Mouse (Mus musculus) testis, postnatal 10 days (tissue): Measurements from ENCODE around the gene Rrp7a.

ENCODE experiments used
- DNase-seq: peaks from one replicate; pipeline ENCODE4 v3.0.0; 2021; ENCODE audit warnings: low spot score

The Rrp7a gene

DNA sequence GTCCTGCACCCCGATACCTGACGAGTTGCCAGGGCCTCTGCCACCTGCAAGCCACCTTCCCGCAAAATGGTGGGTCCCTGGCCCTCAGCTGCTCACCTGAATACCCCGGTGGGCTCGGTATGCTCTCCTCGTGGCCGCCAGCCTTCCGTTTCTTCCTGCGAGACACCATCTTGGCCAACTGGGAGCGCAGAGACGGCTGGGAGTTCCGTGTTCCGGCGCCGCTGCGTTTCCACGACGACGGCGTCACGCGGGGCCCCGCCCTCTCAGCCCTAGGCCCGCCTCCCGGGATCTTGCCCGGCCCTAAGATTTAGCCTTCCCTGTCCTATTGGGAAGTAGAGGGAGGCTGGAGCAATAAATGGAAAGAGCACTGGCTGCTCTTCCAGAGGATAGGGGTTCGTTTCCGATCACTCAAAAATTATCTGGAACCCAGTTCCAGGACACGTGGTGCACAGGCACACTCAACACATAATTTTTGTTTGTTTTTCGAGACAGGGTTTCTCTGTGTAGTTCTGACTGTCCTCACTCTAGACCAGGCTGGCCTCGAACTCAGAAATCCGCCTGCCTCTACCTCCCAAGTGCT, at the start of gene Rrp7a:
Gene Rrp7a, minus strand, starts transcription at position 236 of the 580 bp plus-strand sequence.
- DNase-seq = peak; percentile 96

DNA sequence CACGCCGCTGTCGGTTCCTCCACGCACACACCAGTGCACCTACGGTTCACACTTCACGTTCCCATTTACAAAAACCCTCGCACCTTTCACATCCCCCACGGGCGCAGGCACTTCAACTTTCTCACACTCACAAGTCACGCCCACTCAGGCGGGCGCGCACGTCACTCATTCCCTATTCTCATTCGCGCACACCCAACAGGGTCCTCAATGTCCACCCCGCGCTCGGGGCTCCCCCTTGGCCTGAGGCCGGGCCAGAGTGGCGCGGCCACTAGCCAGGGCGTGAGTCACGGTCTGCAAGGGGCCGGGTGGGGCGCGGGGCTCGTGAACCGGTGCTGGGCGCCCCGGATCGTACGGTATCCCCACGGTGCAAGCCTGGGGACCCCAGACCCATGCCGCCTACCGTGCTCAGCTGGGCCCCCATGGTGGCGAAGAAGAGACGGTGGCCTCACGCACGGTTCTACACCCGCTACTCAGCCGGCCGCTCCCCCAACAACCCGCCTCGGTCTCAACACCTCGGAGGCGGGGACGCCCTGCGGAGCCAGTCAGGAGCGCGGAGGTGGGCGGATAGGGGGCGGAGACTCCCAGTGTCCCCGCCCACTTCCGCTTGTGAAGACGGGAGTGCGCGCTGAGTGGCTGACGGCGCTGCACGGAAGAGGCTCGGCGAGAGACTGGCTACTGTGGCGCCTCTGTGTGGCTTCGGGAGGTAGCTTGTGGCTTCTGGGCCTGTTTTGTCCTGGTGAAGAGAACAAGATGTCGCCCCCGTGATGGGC, 49.3 kb upstream of the Rrp7a start:
- peak; percentile 97 for DNase-seq

DNA sequence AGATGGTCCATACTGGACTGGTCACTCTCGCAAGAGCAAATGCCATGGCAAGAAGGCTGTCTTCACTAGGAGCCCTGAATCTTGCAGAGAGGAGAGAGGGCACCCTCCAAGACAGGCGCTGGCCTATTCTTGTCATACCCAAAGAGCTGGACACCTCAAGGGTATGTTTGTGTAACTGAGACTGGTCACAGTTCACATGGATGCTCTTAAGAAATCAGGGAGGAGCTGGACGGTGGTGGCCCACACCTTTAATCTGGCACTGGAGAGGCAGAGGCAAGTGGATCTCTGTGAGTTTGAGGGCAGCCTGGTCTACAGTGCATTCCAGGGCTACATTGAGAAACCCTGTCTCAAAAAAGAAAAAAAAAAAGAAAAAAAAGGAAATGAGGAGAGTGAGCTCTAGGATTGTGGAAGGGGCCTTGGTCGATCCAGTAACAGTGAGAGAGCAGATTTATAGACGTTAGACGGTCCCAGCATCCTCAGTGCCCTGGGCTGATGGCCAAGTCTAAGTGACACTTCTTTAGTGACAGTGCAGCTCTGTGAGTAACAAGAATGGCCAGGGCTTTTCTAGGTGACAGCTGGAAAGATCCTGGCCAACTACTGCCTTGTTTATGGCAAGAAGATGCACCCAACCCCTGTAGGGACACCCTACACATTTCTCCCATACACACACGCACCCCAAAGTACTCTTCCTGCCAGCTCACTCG, 48.5 kb upstream of the Rrp7a start:
- DNase-seq = peak; percentile 43

DNA sequence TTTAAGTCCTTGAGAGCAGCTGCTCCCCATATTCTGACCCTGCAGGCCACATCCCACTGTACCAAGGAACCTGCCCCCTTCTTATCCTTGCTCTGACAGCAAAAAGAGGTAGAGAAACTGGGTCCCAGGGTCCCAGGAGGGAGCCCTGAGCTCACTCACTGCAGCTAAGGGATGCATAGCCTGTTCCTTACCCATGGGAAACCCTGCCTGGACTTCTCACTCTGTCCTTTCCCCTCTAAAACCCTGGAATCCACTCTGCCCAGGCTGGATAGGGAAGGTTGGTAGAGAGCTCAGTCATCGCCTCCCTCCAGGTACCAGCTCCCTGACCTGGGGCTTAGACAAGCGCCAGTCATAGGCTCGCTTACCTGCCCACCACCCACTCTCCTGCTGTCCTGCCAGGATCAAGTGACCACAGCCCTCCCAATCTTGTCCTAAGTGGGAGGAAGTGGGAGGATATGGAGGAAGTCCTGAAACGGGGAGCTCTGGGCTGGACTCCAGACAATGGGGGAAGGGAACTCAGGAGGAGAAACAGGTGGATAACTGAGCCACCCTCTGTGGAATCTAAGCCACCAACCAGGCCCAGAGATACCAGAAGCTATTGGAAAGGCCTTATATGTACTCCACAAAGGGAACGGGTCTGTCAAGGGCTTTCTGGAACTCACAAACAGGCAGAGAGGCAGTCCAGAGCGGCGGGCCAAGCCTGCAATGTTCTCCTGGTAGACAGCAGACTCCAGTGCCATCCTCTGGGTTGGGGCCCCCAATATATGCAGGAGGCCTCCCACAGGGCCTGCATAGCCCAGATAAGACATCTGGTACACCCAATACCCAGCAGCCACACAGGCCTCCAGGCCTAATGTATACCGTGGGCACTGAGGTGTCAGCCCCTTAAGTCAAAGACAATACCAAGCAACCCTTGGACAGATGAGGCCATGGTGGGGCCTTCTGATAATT, 47.4 kb upstream of the Rrp7a start:
- DNase-seq = no peak

DNA sequence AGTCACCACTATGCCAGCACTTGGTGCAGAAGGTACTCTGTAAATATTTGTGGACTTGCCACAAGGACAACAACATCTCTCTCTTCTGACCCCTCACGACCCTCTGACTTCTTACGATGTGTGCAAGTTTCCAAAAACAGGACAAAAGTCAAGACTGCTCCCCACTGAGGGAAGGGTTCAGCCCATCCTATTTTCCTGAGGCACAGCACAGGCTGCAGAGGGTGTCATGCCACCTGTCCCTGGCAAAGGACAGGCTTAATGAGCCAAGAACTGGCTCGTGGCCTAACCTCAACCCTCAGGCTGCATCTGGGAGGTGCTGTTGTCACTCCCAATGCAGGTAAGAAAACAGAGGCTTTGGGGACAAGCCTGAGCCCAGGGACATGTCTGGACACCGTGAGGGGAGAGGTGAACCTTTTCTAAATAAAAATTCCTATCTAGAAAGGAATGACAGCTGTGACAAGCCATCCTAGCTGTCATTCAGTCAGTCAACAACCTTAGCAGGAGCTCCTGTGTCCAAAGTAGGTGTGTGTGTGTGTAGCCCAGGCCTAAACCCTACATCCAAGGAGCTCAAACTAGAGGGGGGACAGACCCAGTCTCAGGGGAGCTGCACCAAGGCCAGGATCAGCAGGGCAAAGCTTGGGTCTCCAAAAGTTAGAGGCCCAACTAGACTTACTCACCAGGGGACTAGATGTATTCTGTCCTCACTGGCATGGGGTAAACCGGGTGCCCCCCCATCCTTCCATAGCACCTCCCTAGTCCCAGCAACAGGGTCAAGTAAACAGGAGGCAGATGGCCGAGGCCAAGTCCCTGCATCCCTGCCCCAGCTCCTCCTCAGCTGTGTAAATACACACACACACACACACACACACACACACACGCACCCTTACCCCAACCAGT, 46.5 kb upstream of the Rrp7a start:
- no peak for DNase-seq

DNA sequence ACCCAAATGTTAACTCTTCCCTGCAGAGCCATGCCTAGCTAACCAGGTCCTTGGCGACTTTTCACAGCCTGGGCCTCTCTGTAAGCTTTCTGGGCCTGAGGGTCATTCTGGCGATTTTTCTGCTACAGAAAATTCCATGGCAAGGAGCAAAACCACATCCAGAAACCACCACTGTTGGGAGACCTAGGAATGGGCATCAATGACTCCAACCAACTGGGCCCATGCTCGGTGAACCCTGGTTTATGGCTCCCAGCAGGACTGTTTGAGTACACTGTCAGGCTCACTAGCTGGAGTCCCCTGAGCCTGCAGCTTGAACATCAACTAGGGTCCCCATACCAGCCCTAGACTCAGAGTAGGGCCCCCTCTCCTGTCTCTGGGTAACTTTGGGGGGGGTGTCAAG, 45.7 kb upstream of the Rrp7a start:
- DNase-seq = no peak

DNA sequence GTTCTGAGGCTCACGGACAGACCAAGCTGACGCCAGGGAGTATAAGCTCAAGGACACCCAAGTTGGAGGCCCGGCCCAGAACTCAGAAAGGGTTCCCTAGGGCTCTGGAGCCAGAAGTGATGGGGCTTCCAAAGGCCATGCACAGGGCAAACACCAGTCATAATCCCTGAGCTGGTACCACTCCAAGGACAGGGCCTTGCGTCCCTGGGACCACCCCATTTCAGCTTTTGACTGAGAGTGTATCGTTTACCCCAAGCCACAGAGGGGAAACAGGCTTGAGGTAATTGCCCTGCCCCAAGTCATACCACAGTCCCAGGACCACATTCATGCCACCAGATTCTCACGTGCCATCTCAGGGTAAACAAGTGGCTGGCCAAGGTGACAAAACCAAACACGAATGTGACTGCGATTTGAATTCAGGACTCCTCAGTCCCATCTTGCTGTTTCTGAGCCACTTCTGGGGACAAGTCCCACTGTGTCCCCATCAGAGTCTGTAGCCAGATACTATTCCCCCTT, 45.0 kb upstream of the Rrp7a start:
- peak; percentile 41 for DNase-seq

DNA sequence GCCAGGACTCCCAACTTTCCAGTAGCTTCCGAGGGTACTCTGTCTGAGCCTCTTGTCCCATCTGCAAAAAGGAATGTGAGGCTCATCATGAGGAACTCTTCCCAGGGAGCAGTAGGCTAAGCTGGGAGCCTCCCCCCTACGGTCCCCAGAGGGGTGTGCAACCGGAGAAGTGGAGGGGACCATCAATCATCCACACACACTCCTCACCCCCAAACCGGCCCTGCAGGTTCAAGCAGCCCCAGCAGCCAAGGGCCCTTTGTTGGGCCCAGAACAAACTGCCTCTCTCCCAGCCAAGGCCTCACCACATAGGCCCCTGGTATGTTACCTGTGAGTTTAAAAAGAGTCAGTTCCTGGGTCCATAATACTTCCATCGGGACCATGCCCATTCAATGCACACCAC, 44.5 kb upstream of the Rrp7a start:
- DNase-seq = peak; percentile 41

DNA sequence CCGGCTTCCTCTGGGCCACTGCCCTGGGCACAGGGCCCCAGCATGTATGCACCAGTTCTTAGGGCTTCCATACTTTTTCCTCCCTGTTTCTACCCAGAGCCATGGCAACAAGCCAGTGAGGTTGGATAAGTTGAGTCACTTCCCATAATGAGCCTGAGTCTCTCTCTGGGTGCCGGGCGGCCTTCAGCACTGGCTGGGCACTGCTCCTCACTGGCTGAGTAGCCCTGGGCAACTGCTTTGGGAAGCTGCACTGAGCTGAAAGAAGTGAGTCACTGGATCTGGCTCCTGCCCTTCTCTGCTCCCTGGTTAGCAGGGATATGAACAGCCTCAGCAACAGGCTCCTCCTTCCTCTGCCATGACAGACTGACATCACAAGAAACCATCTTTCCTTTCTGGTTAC, 44.0 kb upstream of the Rrp7a start:
- peak; percentile 58 for DNase-seq

DNA sequence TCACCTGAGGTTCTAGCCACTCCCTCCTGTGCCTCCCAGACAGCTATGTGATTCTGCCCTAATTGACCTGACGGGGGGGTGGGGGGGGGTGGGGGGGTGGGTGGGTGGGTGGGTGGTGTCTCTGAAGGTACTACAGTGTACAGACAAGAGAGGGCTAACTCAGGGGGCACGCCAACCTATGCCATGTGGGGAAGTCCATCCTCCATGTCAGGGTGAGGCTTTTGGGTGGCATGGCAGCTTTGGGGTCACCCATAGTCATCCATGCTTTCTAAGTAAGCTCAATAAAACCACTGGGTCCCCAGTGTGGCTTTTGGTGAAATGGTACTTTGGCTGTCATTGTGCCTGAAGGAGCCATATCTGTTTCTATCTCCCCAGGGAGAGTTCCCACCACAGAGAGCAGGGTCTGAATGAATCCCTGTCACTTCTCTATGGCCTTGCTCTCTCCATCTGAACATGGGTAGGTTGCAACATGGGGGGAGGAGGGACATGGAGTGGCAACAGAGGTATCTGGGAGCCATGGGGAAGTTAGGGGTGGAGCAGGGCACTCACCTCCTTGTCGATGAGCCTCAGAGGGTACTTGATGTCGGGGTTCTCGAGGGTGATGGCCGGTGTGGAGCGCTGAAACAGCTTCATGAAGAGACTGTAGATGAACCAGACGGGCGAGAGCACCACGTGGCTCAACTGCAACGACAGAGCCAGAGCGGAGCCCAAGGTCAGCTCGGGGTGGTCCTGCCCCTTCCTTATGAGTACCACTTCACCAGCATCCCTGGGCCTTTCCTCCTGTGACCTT, 43.1 kb upstream of the Rrp7a start:
- peak; percentile 42 for DNase-seq

DNA sequence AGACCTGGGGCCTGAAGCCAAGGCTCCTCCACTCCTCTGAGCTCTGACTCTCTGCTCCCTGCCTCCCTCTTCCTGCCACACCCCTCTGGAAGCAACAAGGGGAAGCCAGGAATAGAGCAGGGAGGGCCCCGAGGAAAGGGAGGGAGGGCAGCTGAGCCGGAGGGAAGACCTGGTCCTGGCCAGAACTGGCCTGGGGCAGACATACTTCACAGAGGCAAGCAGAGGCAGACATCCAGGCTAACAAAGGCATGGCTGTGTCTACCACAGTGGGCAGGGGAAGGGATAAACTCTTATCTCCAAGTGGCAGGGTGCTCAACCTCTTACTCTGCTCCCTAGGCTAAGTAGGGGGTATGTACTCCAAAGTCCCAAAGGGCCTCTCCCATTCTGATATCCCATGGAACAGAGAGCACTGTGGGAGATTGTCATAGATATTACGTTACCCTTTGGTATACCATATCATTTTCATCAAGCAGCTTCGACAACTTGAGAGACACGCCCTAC, 42.4 kb upstream of the Rrp7a start:
- peak; percentile 52 for DNase-seq

DNA sequence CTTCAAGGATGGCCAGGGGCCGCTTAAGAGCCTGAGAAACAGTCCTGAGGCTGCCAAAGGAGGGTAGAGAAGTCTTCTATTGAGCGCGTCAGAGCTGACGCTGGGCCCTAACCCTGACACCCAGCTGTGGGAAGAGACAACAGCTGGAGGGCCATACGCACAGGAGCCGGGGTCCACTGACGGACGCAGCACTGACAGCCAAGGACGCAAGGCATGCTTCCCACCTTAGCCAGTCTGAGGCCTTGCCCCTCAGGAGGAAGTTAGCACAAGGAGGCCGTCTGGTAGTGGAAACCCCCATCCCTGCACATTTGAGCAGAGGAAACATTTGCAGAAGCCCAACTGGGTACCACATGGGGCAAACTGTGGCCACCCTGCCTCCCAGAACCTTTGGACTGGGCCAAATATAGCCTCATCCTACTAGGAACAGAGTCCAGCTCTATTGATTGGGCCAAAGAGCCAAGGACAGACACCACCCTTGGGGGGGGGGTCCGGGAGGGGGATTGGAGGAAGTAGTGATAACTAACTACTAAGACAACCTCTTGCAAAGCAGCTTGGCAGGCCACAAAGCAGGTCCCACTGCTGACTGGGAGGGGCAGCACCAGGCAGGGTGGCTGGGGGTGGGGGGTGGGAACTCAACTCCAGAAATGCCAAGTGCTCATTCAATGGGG, 40.4 kb upstream of the Rrp7a start:
- DNase-seq = peak; percentile 43

DNA sequence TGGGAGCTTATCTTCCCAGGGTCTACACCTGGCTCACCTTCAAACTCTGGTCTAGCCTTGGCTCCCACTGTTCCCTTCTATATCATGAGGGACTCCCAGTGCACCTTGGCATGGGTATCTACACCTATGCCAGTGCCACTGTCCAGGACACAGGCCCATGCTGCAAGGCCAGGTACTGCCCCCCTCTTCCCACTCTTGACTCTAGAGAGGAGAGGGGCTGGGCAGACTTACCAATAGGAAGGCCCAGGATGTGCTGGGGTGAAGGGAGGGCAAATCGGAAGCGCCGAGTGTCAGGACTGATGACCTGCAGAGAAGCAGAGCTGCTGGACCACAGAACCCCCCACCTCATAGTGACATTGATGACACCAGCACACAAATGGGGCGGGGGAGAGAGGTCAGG, 39.4 kb upstream of the Rrp7a start:
- DNase-seq = peak; percentile 38

DNA sequence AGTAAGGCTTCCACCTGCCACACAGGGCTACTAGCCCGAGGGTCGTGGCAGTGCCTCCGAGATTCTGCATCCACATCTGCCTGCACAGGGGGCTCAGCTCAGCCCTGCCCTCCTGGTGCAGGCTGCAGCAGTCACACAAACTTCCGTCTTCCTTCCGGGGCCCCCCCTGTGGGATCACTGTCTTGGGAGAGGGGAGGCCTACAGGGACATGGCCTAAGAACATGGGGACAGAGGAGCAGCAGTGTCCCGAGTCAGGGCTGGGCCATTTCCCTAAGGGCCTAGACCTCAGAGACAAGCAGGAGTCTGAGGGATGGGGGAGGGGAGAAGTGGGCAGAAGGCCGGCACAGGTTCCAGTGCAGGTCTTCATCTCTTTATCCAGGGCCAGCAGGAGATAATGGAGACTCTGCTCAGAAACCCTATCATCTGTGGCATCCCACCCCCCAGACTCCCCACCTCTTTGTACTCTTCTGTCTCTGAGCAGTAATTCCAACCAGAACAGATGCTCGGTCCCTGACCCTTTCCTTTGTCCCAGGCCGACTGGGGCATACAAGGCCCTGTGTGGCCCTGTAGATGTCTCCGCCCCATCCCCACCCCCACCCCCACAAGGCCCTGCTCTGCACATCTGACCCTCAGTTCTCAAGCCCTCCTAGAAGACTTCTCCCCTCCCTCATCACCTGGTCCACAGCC, 38.6 kb upstream of the Rrp7a start:
- peak; percentile 35 for DNase-seq

DNA sequence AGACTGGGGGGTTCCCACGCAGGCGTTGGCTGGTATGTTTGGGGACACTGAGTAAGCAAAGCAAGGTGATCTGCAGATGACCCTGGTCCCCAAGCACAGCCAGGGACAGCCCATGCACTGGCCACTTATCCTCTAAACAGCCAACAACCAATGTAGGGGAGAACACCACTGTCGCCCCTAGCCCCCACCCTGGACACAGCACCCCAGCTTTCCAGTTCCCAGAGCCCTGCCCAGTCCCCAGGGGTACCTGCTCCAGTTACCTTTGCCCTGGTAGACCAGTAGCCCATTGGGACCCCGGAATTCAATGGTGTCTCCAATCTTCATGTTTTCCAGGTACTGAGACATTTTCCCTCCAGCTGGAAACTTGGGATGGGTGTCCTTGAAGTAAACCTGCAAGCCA, 38.0 kb upstream of the Rrp7a start:
- DNase-seq = peak; percentile 38

DNA sequence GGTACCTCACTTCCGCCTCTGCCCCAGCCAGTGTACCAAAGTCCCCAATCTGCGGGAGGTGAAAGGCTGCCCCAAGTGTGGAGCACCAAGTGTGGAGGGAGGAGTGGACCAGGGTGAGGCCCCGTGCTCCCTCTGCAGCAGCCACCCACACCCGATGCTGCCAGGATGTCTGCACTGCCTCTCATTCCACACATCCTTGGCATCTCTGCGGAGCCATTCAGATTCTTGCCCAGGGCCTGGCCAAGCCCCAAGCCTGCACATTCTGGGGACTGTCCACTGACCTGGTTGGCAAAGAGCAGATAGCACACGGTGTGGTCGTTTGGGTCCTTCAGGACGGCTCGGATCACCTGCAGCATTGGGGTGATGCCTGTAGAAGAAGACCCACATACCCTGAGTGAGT, 37.2 kb upstream of the Rrp7a start:
- DNase-seq = peak; percentile 38

DNA sequence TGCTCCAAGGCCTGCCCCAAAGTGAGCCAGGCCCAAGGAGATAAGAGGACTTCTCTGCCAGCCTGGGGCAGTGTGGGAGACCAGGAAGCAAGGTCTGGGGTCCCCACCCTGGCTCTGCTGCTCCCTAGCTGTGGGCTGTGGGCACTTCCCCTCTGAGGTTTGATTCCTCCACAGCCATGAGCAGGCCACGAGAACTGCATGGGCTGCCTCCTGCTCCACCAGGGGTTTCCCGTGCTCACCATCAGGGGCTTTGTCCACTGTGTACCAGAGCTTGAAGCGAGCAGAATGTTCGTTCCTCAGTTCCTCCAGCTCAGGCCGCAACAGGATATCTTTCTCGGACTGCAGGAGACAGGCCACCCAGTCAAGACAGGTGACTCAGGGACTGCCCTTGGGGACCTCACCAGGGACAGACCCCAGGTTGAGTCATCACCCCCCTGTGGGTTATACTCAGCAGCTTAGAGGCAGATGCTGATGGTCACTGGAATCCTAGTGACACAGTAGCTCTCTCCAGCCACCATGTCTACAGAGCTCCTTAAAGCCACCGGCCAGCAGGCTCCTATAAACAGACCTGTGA, 36.1 kb upstream of the Rrp7a start:
- DNase-seq = peak; percentile 33

DNA sequence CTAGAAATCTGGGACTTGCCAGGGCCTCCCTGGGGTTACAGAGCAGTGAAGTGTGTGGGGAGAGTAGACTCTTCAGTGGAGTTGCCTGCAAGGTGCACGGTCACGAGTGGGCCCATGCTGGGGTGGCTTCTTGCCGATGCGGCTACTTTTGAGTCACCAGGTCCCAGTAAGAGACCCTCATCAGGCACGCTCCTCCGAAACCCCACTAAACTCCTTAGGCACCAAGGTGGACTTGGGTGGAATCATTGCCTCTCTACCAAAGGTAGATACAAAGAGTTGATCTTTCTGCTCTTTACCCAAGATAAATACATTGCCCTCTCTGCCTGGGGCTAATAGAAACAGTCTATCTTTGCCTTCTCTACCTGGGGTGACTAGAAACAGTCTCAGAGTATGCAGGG, 35.1 kb upstream of the Rrp7a start:
- no peak for DNase-seq
